Mouse (Mus musculus) C2C12 (cell line): ENCODE results near the gene Smpd2. TPM values are rescaled to one million over a fixed set of nuclear protein-coding genes. Genes with fewer than 3 reads are reported as not detected.
A peak's percentile ranks its signal among the peaks of the same experiment; 100 is the strongest.

Source experiments
- H3K27me3 ChIP-seq: one replicate; pipeline ENCODE4 v1.6.1; 2011; ENCODE audit not compliant: control insufficient read depth, insufficient read depth, insufficient read length
- H3K36me3 ChIP-seq: one replicate; pipeline ENCODE4 v1.6.1; 2011; ENCODE audit not compliant: control insufficient read depth, insufficient read depth
- H3K4me3 ChIP-seq: one replicate; pipeline ENCODE4 v1.5.1; 2011; ENCODE audit warnings: mild to moderate bottlenecking, control low read depth; ENCODE audit not compliant: poor library complexity, insufficient read depth, severe bottlenecking
- H3K79me2 ChIP-seq: one replicate; pipeline ENCODE4 v1.6.1; 2011; ENCODE audit not compliant: control insufficient read depth, insufficient read depth
- H3K79me3 ChIP-seq: one replicate; pipeline ENCODE4 v1.6.1; 2011; ENCODE audit warnings: low read depth, control low read depth
- H3ac ChIP-seq: one replicate; pipeline ENCODE3; 2011; ENCODE audit warnings: low read depth; ENCODE audit not compliant: control insufficient read depth, insufficient read length
- CEBPB ChIP-seq: IDR thresholded peaks from one replicate; pipeline ENCODE4 v1.6.1; 2011; ENCODE audit warnings: low read depth, mild to moderate bottlenecking, control low read depth, moderate library complexity
- CTCF ChIP-seq: IDR thresholded peaks from one replicate; pipeline ENCODE4 v1.5.1; 2011; ENCODE audit not compliant: control insufficient read depth, insufficient read depth, insufficient read length
- FOSL1 ChIP-seq: IDR thresholded peaks from one replicate; pipeline ENCODE4 v1.8.0; 2011; ENCODE audit warnings: mild to moderate bottlenecking, low read length; ENCODE audit not compliant: poor library complexity, insufficient read depth, severe bottlenecking
- MAX ChIP-seq: IDR thresholded peaks from one replicate; pipeline ENCODE4 v1.6.1; 2011; ENCODE audit warnings: mild to moderate bottlenecking, control low read depth
- MYOD1 ChIP-seq: IDR thresholded peaks from one replicate; pipeline ENCODE4 v1.6.1; 2011; ENCODE audit warnings: low read depth; ENCODE audit not compliant: control insufficient read depth, insufficient read length
- MYOG ChIP-seq: IDR thresholded peaks from one replicate; pipeline ENCODE4 v1.6.1; 2011; ENCODE audit not compliant: control insufficient read depth, insufficient read length; ENCODE audit errors: extremely low read depth
- USF1 ChIP-seq: IDR thresholded peaks from one replicate; pipeline ENCODE4 v1.6.1; 2011; ENCODE audit warnings: low read depth, mild to moderate bottlenecking, control low read depth, moderate library complexity
- polyA plus RNA-seq: library from polyadenylated mRNA; unstranded; fragments of >200 nt; fragmentation: generic; extraction: Trizol; gene quantifications from one replicate; pipeline ENCODE4 v1.2.1, GENCODE M21; 2012; ENCODE audit warnings: missing spikeins

Gene Smpd2
- polyA plus RNA-seq, 1 experiment, result 20.7 TPM

DNA sequence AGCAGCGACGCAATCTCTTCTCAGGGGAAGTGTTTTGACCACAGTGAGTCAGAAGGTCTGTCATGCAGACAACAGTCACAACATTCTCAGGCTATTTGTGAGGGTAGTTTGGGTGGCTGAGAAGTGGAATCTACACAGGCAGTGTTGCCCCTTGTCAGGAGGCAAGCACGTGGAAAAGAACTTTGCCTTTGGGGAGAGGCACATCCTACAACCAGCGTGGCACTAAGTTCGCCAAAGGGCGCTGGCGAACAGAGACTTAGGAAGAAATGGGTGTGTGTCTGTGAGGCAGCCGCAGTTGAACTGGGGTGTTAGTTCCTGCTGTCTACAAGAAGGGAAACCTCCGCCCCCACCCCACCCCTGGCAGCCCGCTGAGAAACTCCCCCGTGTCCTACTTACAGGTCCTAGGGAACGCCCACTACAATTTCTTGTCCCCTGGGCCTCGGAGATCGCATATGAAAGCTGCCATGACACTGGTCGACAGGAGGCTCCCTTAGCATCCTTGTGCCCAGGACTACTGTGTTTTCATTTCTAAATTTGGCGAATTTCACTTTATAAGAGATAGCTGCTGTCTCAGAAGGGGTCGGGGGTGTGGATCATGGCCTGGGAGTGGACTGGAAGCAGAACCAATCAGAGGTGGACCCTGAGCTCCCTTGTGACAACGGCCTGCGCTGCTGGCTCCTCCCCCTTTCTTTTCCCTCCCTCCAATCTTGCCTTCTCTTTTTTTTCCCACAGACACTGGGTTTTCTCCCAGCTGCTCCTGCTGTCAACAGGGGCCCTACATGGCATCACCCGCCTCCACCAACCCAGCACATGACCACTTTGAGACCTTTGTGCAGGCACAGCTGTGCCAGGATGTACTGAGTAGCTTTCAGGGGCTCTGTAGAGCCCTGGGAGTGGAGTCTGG is 12.6 kb downstream of the Smpd2 start:
- Histone ChIP-seq H3K36me3 (no peaks in the 10 kb centered on the region), H3K79me3 (no peaks in the 10 kb centered on the region), H3K79me2 (no peaks in the 10 kb centered on the region), H3K4me3 (peak overlapping the region; percentile 41), H3ac (no peak overlapping the region), H3K27me3 (no peaks in the 10 kb centered on the region)
- TF ChIP-seq FOSL1, result peak; percentile 14
- TF ChIP-seq MAX, result peak; percentile 84
- peak; percentile 22 for TF ChIP-seq USF1
- TF ChIP-seq CTCF, result no peak
- peak; percentile 14 for TF ChIP-seq CEBPB

- Histone ChIP-seq H3K36me3 (no peaks in the 10 kb centered on the region), H3K27me3 (no peaks in the 10 kb centered on the region), H3ac (peak overlapping the region; percentile 81), H3K79me2 (no peaks in the 10 kb centered on the region), H3K79me3 (no peaks in the 10 kb centered on the region), H3K4me3 (peak overlapping the region; percentile 41)
- TF ChIP-seq MYOD1 (no peak), CEBPB (no peak), MAX (no peak), FOSL1 (no peak), CTCF (no peak), USF1 (no peak), MYOG (no peak)
Measured at GRCm38 (mm10) chr10:41477018-41477277, 13.2 kb downstream of the Smpd2 start.

- Histone ChIP-seq H3K36me3 (no peaks in the 10 kb centered on the region), H3K4me3 (peak within 1 kb of the TSS; percentile 41), H3K79me3 (no peaks in the 10 kb centered on the region), H3K27me3 (no peaks in the 10 kb centered on the region), H3K79me2 (no peaks in the 10 kb centered on the region), H3ac (peak within 1 kb of the TSS; percentile 81)
- TF ChIP-seq FOSL1, result no peak
- no peak for TF ChIP-seq MAX
- TF ChIP-seq CEBPB, result no peak
- TF ChIP-seq MYOD1, result no peak
- TF ChIP-seq MYOG, result no peak
- no peak for TF ChIP-seq USF1
- TF ChIP-seq CTCF, result no peak
Measured at GRCm38 (mm10) chr10:41476171-41477017, 13.8 kb downstream of the Smpd2 start, which contains the start of gene Mical1. Gene Mical1, plus strand, starts transcription at chr10:41476314.

DNA sequence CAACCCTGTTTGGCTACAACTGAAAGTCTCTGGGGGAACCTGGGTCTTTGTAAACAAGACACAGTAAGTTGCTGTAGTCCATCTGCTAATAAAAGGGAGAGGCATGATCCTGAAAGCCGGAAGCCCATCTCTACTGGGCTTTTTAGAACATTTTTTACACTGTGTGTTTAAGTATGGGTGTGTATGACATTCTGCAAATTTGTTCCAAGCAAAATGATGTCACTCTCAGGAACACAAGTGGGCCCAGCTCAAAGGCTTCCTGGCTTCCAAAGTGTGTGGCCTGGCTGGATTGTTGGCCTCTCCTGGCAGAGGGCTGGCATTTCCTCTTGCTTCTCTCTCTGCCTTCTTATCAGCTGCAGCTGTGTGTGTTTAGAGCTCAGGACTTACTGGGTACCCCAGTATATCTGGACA is 15.2 kb downstream of the Smpd2 start:
- no peaks in the 10 kb centered on the region for H3K27me3 ChIP-seq
- no peak overlapping the region for H3ac ChIP-seq
- H3K79me3 ChIP-seq, result no peaks in the 10 kb centered on the region
- H3K4me3 ChIP-seq, result no peak overlapping the region
- no peak for TF ChIP-seq FOSL1
- no peak for TF ChIP-seq CTCF
- H3K79me2 ChIP-seq, result no peaks in the 10 kb centered on the region
- no peaks in the 10 kb centered on the region for H3K36me3 ChIP-seq

GRCm38 (mm10) chr10:41473782-41474468 is 16.2 kb downstream of the Smpd2 start:
- Histone ChIP-seq H3K27me3 (no peaks in the 10 kb centered on the region), H3K79me3 (no peaks in the 10 kb centered on the region), H3ac (no peak overlapping the region), H3K36me3 (no peaks in the 10 kb centered on the region), H3K4me3 (no peak overlapping the region), H3K79me2 (no peaks in the 10 kb centered on the region)
- TF ChIP-seq MAX, result no peak
- no peak for TF ChIP-seq CEBPB
- TF ChIP-seq MYOD1, result no peak
- TF ChIP-seq CTCF, result no peak
- TF ChIP-seq FOSL1, result no peak
- TF ChIP-seq MYOG, result no peak
- TF ChIP-seq USF1, result no peak
